Mouse (Mus musculus) kidney, postnatal 25 days (tissue): ENCODE measurements at regions not wholly inside any gene's neighbourhood (a gene's known extent, or its start where the extent isn't known, plus 50 kb on each side); places are given as distances from the start of the nearest gene placed in this dataset.

Source experiments
- DNase-seq, 2 experiments: peaks; one replicate each; pipeline ENCODE4 v3.0.0; 2021; ENCODE audit warnings: mixed read lengths in 2 of 2

DNA sequence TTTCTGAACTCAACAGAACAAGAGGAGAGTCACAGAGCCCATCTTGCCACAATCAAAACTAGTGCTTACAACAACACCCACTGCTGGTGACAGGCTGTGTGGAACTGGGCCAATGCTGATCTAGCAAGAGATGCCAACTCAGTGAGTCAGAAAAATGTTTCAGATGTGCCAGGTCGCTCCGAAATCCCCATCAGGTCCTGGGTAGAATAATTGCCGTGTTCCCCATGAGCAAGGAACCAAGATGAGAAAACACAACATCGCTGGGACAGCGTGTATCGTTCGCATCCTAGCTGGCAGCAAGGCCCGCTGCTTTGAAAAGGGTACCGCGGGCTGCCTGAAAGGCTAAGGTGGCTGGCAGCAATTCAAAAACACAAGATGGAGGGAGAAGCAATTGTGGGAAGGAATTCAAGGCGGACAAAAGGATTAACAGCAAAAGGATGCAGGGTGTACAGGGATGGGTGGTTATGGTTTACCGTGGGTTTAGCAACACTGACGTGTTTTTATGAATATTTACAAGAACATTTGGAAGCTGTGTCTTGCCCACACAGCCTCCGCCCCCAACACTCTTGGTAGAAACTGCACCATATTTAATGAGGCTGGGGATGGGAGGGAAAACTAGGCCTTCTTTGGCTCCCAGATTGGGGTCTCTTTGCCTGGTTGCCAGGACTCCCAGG lies 229.7 kb upstream of the G2e3 start:
- DNase-seq = peak; percentile 59 to 67

DNA sequence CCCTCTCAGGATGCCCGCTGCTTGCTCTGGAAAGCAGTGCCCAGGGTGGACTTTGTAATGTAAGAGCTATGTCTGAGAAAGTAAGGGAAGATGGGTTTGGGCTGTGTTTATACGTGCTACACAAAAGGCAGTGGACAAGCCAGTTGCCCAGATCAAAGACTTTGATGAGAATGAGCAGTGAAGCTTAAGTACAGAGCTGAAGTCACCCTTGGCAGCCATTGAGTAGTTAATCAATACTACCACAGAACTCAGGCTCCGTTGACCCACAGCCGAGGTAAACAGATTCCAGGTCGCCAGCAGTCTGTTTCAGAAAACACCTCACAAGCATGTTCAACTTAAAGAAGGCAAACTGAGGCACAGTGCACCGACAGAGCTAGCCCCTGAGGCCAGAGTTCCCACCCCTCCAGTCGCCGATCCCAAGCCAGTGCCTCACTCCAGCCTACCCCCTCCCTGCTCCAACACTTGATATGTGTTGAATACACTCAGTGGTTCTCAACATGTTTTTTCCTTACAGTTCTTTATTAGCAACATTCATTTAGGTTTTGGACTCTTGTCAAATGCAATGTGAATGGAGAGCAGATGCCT lies 230.3 kb upstream of the G2e3 start:
- peak; percentile 6 to 24 for DNase-seq

DNA sequence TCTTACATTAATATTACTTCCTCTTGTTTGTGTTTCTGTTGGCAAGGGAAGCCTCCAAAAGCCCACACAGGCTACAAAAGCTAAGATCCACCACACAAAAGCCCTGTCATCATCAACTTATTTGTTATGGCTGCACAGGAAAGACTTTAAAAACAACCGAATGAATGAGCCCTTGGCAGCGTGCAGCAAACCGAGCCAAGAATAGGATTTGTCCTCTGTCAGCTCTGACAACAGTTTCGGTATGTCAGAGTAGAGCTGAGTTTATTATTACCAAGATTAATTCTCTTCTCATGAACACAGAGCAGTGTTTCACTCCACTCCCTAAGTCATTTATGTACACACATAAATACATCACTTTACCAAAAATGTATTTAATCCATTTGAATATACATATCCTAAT lies 236.1 kb upstream of the G2e3 start:
- no peak for DNase-seq

GRCm38 (mm10) chr12:51108044-51108443 lies 239.8 kb upstream of the G2e3 start:
- no peak for DNase-seq

DNA sequence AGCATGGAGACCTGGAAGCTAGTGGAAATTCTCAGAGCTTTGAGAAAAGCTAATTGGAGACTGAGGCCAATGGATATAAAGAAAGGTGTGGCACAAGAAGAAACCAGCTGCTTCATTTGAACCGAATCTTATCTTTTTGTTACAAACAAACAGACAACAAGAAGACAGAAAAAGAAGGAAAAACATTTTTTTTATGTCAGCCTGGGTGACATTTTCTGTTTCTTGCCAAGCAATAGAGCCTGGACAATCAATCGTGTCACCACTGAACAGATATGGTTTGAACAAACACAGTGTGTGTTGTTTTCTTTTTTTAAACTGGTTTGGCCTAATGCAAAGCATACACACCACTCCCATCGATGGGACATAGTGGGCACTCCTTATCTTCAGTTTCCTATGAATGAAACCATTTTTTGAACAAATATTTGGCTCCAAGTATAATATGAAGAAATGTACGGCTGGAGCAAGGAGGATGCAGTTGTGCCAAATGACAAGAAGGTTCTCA lies 244.3 kb upstream of the G2e3 start:
- no peak for DNase-seq

DNA sequence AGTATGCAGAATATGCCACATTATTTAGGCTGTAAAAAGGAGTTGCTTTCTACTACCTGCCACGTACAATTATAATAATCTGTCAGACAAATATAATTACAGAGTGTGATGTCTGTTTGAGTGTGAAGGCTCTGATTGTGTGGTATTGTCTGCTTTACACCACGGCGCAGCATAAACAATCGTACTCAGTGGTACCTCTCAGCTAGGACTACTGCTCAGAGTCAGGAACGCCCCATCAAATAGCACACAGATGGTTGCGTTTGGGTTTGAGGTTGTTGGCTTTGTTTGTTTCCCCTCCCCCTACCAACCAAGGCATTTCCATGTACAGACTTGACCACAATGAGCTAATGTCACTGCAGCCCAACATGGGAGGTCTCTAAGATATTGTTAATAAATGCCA lies 246.2 kb upstream of the G2e3 start:
- DNase-seq = no peak

DNA sequence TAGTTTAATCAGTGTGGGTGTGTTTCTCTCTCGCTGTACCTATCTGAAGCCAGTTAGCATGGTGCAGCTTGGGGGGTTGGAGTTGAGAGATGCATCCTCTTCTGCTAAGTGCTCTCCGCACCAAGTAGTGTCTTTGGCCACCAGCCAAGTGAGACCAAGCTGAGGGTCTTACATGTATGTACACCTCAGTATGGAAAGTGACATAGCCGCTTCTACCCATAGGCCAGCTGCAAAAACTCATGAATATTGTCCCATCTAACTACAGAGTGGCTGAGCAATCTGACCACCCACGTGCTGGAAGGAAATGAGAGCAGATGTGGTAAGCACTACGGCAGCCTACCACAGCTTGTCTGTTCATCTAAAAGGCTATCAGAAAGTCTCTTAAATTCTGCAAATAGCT lies 247.0 kb upstream of the G2e3 start:
- no peak for DNase-seq

DNA sequence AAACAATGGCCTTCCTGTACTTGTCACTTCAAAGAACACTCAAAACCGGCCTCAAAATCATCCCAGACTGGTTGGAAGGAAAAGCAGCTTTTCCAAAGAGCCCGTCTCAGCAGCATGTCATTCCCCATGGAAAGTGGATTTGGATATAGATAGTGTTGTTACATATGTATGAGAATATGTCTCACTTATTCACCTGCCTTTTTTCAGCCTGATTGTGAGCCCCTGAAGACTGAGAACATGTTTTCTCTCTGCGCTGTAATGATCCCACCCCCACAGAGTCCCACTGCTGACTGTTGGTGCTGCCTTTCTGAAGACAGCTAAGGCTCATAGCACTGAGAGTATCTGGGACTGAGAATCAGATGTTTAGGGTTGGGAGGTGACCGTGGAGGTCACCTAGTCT lies 251.9 kb upstream of the G2e3 start:
- no peak for DNase-seq

DNA sequence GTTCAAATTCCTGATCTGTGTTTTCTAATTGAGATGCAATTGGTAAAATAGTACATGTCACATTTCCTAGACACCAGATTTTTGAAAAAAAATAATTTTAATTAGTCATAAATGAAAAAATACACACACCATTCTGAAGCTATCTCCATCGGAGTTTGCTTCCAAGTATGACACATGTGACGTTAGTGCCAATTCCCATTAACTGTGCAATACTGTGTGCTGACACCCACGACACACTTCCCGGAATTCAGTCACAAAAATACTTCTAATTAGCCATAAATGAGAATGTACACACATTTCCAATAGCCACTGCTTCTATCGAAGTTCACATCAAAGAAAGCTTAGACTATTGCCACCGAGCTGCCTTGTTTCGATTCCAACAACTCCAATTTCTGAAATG lies 258.5 kb upstream of the G2e3 start:
- no peak for DNase-seq

DNA sequence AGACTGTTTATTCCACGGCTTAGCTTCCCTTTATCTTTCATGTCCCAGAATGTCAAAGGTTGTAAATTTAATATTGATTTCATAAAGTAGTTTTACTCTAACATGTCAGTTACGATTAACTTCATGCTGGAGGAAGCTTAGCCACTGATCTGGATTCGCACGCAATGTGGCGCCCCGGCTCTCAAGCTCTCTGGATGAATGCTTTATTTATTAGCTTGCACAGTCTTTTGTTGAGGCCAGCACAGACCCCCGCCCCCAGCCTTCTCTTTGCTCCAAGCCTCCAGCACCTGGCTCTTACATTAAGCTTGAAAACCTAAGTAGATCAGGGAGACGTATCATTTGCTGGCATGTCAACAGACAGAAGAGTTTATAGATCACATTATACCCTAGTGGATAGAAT lies 266.1 kb upstream of the G2e3 start:
- DNase-seq = no peak

DNA sequence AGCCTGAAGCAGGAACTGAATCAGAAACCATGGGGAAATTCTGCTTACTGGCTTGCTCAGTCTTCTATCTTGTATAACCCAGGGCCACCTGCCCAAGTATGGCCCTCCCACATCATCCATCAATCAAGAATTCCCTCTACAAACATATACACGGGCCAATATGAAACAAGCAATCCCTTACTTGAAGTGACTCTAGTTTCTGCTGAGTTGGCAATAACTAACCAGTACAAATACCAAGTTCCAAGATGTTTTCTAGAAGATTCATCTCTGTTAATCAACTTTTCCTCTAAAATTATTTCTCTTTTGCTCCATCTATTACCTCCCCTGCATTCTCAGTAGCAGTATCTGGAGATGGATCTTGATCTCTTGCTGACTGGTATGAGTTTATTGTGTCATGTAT lies 274.4 kb upstream of the G2e3 start:
- DNase-seq = no peak

DNA sequence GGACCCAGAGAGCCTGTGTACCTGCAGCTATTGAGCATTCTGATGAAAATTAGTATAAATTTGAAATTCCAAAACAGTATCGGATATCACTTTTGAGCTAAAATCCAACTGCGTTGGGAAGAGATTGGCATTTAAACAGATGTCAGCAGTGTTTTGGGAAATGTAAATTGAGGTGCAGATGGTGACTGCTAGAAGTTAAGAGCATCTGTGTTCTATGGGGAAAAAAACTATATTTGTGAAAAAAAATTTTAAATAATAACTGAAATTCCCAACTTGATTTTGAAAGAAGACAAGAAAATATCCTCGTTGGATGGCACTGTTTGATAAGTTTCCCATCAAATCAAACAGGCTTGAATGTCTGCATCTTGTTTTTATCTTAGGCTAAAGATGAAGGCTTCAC lies 286.9 kb upstream of the G2e3 start:
- DNase-seq = no peak

GRCm38 (mm10) chr12:51058569-51058968 lies 289.3 kb upstream of the G2e3 start:
- no peak for DNase-seq

DNA sequence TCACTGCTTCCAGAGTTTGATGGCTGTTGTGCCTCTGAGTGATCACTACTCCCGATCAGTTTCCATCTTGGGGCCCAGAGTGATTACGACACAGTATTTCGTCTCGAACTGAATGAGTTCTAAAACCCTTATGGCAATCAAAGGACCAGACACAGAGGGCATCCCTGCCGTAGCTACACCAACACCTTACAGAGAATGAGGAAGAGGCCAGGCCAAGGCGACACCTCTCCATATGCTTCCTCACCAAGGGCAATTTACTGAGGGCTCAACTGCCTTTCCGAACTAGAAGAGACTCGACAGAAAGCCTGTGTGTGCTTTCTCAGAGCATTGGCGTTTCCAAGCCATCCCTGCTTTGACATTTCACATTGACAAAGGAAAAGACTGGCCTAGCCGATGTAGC lies 289.8 kb upstream of the G2e3 start:
- DNase-seq = no peak

- no peak for DNase-seq
Measured at GRCm38 (mm10) chr12:51047116-51047515, 300.7 kb upstream of the G2e3 start.

DNA sequence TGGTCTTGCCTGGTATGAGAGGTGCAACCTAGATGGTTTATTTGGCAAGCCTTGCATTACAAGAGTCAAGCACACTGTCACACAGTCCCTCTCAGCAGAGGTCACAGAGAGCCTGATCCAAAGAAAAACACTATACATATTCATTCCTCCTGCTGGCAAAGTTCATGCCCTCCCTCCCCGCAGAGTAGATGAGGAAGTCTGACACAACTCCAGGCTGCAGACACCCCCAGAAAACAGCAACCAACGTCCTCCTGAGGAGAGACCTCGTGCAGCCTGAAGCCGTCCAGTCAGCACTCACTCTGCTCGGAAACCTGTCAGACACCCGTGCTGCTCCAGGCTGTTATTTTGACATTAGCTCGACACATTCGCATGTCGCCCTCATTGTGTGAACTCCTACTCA lies 302.4 kb upstream of the G2e3 start:
- no peak for DNase-seq

DNA sequence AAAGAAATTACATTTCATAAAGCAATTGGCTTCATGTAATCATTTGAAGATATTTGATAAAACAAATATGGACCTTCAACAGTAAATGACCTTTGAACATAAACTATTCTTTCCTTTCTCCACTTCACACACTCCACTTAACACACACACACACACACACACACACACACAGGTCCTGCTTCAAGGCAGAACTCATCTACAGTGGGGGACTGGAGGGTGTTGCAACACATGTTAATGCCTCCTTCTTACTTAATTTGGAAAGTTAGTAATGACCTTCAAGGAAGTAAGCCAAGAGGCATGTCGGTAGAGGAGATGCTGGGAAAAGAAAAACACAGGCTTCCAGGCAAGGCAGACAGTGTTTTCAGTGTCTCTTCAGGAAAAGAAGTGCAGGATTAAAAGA lies 302.8 kb upstream of the G2e3 start:
- DNase-seq = peak in 1 of 2 experiments; percentile 9

GRCm38 (mm10) chr12:51032193-51032592 lies 315.7 kb upstream of the G2e3 start:
- DNase-seq = no peak

DNA sequence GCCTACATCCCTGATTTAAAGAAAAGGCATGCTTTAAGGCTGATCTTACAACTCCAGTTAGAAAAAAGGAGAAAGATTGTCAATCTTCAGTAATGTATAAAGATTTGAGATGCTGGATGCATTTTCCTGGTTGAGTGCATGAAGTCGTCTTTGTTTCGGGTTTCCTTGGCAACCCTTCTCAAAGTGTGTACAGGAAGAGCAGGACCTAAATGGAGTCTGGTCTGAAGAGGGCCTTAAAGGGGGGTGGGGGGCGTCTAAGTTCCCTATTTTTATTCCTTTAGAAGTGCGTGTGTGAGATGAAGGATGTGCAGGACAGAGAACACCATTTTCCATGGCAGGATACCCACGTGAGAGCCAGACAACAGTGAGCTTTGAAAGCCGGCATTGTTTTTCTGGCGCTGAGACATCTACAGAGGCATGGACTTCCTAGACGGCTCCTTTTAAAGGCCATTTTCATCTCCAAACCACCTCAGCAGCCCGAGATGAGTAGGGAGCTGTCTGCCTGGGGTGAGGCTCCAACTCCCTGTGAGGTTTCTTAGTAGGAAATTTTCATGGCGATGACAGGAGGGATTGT lies 319.2 kb upstream of the G2e3 start:
- no peak for DNase-seq

- no peak for DNase-seq
Measured at GRCm38 (mm10) chr12:51026046-51026445, 321.8 kb upstream of the G2e3 start.

DNA sequence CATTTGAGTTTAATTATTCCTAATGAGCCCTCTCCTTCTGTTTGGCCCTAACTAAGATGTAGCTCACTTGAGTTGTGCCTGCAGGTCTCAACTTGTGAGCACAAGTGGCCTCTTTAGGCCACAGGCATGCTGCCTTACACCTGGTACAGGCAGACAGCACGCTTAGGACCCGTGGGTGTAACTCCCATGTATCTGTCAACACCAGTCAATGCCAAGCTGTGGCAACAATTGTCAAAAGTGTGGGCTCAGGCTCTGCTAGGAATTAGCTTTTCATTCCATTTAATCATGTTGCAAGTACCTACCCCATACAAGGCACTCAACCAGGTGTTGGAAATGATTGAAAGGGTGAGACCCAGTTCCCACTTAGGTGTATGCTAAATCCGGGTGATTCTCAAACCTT lies 322.3 kb upstream of the G2e3 start:
- no peak for DNase-seq

GRCm38 (mm10) chr12:51024057-51024743 lies 323.7 kb upstream of the G2e3 start:
- DNase-seq = no peak

GRCm38 (mm10) chr12:51018185-51018584 lies 329.7 kb upstream of the G2e3 start:
- DNase-seq = no peak

DNA sequence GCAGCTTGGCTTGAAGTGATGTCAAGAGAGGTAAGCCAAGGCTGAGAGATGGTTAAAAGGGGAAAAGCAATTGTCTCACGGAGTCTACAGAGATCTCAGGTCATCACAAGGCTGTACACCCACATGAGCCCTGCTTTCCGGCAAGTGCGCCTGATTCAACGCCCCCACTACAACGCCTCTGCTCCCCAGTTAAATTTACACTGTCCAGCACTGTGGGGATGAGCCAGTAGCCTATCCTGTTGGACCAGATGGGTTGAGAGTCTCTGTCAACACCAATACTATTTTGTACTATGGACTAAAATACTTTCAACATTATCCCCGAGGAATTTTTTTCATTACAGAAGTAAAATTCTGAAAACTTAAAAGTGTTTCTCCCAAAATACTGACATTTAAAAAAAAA lies 331.8 kb upstream of the G2e3 start:
- DNase-seq = no peak
